Mouse (Mus musculus): ENCODE data around the gene Adam23. TPM values are rescaled to one million over a fixed set of nuclear protein-coding genes. Genes with fewer than 3 reads are reported as not detected.

Gene Adam23
- 1 to 10 TPM; 1.9 to 2.8 (median 2.0) TPM for total RNA-seq (2022)

DNA sequence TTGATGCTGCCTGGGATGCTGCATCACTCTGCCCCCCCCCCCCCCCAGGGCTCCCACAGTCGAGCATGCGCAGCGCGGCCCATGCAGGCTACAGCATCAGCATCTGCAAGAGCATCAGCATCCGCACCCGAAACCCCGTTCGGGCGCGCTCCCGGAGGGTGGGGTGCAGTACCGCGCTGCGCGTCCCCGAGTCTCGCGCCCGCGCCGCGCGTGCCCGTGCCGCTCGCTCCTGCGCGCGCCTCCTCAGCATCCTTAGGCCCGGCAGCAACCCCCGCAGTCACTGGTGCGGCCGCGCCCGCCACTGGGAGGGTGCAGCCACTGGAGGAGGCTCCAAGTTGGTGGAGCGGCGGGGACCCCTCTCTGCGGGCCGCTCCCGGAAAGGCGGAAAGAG is at the start of gene Adam23:
TSS of gene Adam23 (plus strand) at position 236 of the 391 bp plus-strand sequence.
- DNase-seq (ENCODE audit: low spot score) = no peak

DNA sequence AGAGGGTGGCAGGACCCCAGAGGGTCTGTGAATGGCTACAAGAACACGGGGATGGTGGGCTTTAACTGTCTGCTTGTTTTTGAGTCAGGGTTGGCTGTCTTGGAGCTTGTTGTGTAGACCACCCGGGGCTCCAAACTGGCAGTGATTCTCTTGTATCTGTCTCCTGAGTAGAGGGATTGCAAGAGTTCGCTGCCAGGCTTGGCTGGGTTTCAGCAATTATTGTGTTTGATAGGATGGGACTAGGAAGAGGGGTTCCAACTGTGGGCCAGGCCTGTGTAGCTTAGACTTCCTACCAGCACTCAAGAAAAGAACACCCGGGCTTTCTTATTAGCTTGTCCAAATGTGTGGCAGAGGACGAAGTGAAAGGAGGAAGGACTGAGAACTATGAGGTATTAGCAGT is 44.6 kb upstream of the Adam23 start:
- no peak for DNase-seq (ENCODE audit: low spot score)

DNA sequence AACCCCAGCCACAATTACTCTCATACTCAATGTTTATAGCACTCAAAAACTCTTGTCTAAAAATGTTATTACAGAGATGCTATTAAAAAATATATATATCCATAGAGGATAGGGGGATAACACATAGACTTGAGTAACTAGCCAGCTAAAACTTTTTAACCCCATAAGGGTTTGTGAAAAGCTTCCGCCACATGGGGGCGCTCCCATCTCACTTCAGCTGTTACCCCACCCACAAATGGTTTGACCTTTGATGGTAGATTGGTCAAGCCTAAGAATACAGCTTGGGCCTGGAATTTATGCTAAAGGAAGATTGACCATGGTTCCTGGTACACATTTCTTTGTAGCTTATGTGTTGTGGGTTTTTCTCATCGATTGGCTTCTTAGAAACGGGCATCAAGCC is 42.1 kb upstream of the Adam23 start:
- no peak for DNase-seq (ENCODE audit: low spot score)

DNA sequence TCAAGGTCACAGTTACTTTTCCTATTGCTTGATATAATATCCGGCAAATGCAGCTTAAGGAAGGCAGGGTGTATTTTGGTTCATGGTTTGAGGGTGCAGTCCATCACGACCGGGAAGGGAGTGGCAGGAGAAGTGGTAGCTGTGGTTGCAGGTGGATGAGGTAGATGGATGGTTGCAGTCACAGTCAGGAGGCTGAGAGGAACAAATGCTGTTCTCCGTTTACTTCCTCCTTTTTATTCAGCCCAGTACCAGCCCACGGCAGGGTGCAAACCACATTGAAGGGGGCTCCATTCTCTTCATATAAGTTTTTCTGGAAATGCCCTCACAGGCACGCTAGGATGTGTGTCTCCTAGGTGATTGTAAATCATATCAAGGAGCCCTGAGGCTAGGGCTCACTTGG is 37.3 kb upstream of the Adam23 start:
- DNase-seq (ENCODE audit: low spot score) = no peak

DNA sequence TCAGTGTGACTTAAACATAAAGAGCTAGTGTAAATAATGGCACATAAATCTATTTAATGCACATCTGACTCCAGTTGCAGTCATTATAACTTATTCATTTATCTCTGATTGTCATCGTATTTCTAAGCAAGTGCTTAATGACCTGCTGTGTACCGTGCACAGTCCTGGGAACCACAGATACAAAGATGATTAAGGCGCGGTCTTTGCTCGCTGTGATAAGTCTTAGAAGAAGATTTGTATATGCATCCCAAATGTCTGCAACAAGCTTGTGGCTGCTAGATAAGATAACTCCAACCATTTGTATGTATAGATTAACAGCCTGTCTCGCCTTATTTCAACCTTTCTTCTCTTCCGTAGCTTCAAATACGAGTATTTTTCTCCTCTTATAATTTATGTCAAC is 27.2 kb upstream of the Adam23 start:
- DNase-seq (ENCODE audit: low spot score) = no peak

DNA sequence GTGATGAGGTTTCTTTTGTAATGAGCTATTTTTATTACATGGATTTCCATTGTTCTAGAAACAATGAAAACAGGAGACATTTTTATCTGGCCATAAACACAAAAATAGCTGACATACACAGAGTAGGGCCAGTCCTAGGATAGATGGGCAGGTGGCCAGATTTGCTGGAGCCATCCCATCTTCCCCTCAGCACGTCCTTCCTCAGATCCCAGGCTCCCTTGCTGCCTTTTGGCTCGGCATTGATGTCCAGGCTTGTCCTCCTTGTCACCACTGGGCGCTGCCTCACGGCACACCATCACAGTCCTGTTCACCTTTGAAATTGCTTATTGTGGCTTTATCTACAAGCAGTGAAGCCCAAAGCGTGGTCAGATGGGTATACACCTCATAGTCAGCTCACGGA is 15.0 kb upstream of the Adam23 start:
- DNase-seq (ENCODE audit: low spot score) = peak; percentile 19

DNA sequence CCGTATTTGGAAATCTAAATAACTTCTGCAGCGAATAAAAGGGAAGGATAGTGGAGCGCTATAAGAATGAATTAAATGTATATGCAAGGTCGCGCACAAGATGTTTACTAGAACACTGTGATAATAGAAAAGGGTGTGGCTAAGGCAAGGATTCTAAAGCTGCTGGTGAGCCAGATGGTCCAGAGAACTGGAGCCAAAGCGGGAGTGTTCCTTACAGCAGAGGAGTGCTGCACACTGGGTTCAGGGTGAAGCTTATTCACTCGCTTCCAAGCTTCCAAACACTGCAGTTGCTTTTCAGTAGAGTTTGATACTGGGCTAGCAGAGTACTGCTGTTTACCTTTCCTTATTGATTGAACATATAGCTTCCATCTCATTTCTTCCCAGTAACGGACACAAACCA is 14.5 kb upstream of the Adam23 start:
- no peak for DNase-seq (ENCODE audit: low spot score)

DNA sequence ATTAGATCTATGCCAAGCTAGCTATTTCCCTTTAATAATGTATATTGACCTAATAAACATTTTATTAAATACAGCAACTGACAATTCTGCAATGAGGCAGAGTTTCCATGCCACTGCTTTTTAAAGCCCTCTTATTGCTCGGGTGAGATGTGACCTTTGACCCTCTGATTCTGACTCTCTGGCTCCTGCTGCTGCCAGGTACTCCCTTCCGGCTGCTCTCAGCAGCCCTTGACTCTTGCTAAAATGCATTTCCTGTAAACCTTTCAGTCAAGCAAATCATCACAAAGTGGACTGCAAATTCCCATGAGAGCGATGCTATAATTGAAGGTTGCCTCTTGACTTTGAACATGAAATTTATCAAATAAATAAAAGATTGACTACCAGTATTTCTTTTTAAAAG is 13.8 kb upstream of the Adam23 start:
- DNase-seq (ENCODE audit: low spot score) = no peak

DNA sequence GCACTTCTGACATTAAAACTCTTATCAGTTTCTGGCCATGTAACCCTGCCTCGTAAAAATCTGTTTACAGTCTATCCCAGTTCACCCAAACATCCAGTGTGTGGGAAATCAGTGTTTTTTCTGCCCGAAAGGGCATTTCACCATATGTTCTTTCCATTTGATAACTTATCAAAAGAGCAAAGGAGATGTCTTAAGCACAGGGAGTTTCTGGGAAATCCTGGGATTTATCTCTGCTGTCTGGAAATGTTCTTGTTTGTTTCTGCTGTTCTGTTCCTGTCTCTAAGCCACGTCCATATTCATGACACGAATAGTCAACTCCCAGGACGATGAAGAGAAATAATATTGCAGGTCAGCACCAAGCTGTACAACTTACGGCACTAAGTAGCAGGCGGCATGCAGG is 11.6 kb upstream of the Adam23 start:
- no peak for DNase-seq (ENCODE audit: low spot score)

DNA sequence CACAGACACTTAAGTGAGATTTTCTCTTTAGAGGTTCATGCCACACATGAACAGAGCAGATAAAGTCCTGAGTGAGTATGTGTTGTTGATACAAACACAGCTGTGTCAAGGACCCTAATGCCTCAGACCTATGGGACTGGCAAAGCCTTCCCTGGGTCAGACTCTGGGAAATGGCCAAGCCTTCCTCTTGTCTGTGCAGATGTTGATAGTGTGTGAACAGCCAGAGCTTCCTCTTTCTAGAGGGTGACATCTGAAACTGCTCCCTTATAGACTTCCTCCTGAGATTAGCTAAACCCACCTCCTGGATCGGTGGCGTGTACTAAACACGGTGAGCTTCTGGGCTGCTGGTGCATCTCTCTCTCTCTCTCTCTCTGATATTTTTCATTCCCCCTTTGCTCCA is 8.2 kb upstream of the Adam23 start:
- no peak for DNase-seq (ENCODE audit: low spot score)

DNA sequence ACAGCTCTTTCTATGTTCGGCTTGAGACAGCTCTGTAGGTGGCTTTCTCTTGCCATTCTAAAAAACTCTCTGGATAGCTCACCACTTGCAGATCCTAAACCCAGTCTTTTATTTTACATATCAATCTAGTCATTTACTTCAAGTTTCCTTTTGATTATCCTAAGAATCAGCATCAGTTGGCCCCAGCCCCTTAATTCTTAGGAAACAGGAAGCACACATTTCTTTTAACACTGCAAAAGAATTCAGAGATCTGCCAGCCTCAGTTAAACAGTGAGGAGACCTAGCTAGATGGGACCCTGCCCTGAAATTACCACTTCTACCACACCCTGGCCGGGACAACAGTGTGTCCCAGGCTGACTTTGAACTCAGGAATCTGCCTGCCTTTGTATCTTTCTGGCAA is 3.5 kb upstream of the Adam23 start:
- DNase-seq (ENCODE audit: low spot score) = no peak

DNA sequence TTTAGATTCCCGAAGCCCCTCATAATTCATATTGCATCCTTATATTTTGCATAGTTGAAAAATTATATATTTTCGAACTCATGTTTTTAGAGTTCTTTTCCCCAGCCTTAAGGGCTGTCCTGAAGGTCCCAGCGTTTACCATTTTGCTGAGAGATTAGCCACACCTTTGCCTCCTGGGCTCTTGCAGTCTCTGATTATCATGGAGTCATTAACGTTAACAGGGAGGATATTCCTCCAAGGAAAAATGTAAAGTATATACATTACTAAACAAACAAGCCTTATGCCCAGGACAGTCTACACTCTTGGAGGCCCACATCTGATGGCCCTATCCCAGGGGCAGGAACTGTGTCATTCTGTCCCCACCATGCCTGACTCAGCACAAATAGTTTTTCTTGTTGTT is 3.1 kb upstream of the Adam23 start:
- DNase-seq (ENCODE audit: low spot score) = no peak

DNA sequence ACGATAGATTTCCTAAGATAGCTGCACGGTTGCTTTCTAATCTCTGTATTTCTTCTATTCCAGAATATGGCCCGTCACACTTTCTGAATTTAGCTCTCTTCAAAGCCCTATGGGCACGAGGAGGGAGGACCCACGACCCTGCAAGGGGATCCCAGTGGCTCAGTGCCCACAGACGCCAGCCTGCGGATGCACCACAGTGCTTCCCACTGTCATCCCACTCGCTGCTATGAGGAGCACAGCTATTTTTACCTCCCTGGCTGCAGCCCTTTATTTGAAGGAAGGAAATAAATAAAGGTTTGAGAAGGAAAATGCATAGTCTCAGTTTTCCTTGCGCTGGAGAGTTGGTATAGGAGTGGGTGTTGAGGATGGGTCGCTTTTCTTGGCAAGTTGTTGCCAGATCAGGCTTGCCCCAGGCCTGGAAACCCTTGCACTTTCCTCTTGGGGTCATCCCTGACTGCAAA is 512 bp upstream of the Adam23 start:
- no peak for DNase-seq (ENCODE audit: low spot score)

DNA sequence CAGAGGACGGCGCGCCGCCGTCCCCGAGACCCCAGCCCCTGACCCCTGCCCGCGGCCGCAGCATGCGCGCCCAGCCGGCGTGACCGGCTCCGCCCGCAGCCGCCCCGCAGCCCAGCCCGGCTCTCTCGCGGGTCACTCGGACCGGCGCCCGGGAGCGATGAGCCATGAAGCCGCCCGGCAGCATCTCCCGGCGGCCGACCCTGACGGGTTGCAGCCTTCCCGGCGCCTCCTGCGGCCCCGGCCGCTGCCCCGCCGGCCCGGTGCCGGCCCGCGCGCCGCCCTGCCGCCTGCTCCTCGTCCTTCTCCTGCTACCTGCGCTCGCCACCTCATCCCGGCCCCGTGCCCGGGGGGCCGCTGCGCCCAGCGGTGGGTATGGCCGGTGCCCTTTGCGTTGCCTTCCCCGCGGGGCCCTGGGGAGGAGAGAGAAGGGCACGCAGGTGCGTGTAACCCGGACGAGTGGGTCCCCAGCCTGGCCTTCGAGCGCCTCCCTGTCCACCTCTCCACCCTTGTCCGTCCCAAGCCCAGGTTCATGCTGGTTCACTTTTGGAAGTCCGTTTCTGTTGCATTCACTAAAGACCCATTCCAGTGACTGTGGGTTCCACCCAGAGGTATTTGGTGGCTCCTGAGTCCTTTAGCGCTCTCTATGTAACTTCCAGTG is 485 bp downstream of the Adam23 start:
- DNase-seq (ENCODE audit: low spot score) = no peak

DNA sequence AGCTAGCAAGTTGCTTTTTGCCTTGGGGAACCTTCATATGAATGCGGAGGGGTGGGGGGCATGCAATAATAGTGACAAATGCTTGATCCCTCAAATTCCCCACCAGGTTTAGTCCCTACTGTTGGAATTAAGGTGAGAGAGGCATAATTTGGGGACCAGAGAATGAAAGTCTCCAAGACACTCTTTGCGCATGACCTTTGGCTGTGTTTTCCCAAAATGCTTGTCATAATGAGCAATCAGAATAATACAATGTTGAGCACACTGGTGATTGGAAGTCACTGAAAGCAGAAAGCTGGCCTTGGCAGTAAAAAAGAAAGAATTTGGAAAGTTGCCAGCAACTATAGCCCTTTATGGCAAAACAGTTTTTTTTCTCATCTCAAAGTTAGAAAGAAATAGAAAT is 1.0 kb downstream of the Adam23 start:
- no peak for DNase-seq (ENCODE audit: low spot score)

DNA sequence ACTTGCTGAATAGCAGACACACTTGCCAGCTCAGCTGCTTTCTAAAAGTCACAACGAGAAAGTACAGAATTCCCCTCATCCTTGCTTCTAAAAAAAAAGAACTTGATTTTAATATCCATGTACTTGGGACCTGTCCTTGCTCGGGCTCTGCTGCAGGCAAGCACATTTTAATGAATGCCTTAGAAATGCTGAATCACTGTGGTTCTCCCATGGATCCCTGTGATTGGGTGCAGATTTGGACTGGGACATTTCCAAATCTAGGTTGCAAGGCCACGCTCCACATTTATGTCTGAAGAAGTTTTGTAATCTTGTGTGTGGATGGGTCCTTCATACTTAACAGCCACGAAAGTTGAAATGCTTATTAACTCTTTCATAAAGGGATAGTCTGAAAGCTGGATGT is 4.4 kb downstream of the Adam23 start:
- DNase-seq (ENCODE audit: low spot score) = no peak

DNA sequence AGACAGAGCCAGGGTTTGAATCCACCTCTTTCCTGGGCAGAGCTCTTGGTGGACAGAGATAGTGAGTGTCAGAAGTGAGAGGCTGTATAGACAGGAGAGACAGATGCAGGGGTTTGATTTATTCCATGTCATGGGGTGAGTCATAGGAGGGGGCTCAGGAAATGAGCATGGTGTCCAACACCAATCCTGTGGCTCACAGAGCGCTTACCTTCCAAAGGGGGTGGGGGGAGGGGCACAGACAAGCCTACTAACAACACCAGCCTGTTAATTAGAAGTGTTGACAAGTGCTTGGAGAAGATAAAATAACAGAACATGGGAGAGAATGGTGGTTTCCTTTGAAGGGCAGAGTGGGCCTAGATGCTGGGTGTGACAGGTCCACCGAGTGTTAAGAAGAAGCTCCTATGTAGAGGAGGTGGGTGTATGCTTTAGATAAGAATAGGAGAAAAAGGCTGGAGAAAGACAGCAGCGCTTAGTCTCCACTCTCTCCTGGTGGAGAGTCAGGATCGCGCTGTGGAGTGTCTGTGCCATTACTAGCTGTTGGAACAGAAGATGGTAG is 7.7 kb downstream of the Adam23 start:
- no peak for DNase-seq (ENCODE audit: low spot score)

DNA sequence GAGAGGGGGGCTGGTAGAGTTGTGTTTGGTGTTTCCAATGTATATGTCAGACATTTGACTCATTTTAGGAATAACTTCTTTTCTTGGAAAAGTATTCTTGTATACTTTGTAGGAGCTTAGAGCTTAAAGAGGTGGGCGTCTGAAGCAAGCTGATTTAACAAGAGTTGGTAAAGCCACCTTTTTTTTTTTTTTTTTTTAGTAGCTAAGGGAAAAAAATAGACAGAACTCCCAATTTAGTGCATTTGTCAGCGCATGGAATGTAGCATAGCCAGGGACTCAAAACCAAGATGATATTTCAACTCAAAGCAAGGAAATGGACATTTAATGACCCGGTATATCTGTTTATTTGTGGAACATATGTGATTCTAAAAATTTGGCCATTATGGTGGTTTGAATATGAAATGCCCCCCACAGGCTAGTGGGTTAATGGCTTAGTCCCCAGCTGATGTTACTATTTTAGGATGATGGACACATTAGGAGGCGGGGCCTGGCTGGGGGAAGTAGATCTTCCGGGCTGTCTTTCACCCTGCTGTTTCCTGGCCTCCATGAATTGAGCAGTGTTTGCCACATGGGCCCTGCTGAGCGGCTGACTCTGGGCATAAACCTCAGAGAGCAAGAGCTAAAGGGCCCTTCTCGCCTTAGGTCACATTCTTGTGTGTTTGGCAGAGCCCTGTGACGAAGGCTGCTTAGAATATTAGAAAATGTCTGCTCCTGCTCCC is 12.3 kb downstream of the Adam23 start:
- DNase-seq (ENCODE audit: low spot score) = no peak

DNA sequence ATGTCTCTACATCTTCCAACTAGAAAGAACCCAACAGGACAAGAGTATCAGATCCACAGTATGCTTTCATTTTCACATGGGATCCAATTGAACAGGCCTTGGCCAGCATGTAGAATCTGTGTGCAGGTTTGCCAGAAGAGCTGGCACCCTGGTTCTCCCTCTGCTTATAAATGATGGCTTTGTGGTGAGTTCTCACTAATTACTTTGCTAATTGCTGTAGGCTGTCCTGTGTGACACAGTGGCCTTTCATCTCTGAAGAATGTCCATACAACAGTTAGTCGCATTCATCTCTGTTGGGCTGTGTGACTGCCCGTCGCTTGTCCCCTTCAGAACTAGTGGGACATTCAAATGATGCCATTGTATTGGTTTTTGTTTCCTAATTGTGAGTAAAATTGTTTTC is 13.5 kb downstream of the Adam23 start:
- no peak for DNase-seq (ENCODE audit: low spot score)

DNA sequence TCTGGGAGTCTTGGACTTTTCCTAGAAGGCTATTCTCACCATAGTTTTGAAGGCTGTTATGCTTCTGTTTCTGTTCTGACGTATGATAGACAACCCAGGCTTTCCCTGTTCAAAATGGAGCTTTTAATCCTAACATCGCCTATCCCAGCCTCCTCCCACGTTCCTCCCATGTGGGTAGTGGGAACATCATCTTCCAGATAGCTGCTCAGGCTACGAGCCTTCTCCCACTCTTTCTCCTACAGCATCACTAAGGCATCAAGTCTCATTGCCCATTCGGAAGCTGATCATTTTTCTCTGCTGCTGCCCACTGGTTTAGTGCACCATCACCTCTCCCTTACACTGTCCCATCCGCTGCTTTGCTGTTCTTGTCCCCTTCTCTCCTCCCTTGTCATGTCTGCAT is 14.2 kb downstream of the Adam23 start:
- DNase-seq (ENCODE audit: low spot score) = no peak

DNA sequence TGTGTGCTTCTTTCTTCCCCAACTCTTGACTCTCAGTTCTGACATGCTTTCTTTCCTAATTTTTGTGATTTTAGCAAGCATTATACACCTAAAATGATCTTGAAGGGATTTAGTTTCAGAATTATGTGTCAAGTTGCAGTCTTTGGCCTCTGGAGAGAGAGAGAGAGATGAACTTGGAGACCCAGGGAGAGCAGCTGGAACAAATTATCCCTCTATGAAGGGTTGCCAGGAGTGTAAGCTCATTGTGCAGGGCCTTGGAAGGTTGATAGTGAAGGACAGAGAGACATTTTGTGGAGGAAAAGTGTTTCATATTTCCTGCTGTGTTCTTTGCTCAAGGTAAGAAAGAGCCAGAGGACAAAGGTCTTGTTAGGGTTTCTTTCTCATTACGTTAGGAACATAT is 18.8 kb downstream of the Adam23 start:
- DNase-seq (ENCODE audit: low spot score) = no peak

DNA sequence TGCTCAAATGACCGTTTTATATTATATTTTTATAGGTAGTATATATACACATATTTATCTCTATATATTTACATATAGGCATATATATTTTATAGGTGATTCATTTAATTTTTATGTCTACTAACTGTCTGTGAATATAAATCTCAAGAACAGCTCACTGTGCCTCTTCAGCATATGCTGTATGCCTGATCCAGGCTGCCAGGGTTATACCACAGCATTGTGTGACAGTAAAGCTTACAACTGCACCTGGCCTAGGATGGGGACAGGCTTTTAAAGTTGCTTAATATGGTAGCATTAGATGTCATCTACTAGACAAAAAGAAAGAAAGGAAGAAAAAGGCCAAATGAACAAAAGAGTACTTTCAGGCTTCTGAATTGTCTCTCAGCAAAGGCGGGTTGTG is 27.6 kb downstream of the Adam23 start:
- DNase-seq (ENCODE audit: low spot score) = no peak

DNA sequence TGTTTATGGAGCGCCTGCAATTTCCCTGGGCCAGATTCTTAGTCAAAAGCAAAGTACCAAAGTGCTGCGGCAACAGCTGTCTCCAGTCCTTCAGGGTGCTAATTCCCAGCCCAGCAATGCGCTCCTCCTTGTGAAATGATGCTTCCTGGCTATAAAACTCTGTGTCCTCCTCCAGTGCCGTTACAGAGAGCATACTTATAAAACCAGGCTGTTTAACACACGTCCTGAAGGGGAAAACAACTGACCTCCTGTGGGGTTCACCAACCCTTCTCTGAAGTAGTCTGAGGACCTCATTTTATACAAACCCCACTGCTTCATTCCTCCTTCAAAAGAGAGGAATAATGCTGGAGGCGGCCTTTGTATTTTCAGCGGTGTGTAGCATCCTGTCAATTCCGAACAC is 28.0 kb downstream of the Adam23 start:
- DNase-seq (ENCODE audit: low spot score) = no peak

Data from heart, adult 8-10 months (tissue).